Mouse (Mus musculus) inflammation-experienced regulatory T-cells, adult 16 weeks (primary cell): ENCODE measurements around the gene Mrps30. TPM values are rescaled to one million over a fixed set of nuclear protein-coding genes. Genes with fewer than 3 reads are reported as not detected.

ENCODE experiments used
- polyA plus RNA-seq: library from polyadenylated mRNA; unstranded; fragments of 100-300 nt; shearing (Covaris generic); gene quantifications from one replicate; pipeline ENCODE4 v1.2.1, GENCODE M21; 2017

Gene Mrps30
- 3.5 TPM for polyA plus RNA-seq

GRCm38 (mm10) chr13:118386511-118387447 is at the start of gene Mrps30, which contains the start of gene B430218F22Rik:
TSS of gene Mrps30 (minus strand) at chr13:118387252.
TSS of gene B430218F22Rik (plus strand) at chr13:118386630.

Other genes starting within 250 kb of the Mrps30 start
- gene B430218F22Rik, start 622 bp downstream of the Mrps30 start, polyA plus RNA-seq = 0.33 TPM